Mouse (Mus musculus): ENCODE measurements at regions not wholly inside any gene's neighbourhood (a gene's known extent, or its start where the extent isn't known, plus 50 kb on each side); places are given as distances from the start of the nearest gene placed in this dataset.

DNA sequence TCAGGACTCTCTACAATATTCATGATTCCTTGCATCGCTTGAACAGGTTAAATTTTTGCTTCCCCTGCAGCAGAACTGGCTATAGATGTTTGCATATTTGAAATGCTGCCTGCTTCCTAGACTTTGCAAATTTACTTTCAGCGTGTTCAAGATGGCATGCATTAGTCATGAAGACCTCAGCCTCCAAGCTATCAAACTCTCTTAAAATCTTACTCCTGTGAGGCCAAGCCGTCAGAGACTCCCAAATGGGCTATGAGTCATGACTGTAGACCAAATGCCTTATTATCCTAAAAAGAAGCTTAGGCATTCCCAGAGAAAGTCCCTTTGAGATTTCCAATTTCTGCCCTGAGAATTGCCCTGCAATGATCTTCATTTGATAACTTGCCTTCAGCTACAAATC lies 874.7 kb upstream of the Pom121l12 start:
- peak in 1 of 2 experiments; percentile 47 for DNase-seq (ENCODE audit: low spot score in 2 of 2)
- intact Hi-C loops (cut with DNase I) = no loop called here

DNA sequence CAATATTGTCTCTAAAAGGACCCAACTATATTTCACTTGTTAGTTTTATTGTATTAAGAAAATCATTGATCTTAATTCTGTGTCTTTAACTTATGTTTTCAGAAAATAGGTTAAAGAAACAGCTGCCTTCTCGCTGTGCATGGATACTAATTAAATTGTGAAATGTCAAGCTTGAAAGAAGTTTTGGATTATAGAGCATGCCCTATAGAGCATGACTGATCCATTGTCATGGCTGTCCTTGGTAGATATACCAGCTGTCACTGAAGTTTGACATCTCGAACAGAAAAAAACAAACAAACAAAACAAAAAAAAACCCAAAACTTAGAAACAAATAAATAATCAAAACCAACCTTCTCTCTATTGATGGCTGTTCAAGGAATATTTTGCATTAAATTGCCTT lies 828.0 kb upstream of the Pom121l12 start:
- no peak for DNase-seq (ENCODE audit: low spot score in 2 of 2)
- intact Hi-C loops (cut with DNase I) = no loop called here

All from left cerebral cortex, postnatal 25 days (tissue).